Comparison of ENCODE assay signal across 8 mouse cellular contexts in the genomic region with DNA sequence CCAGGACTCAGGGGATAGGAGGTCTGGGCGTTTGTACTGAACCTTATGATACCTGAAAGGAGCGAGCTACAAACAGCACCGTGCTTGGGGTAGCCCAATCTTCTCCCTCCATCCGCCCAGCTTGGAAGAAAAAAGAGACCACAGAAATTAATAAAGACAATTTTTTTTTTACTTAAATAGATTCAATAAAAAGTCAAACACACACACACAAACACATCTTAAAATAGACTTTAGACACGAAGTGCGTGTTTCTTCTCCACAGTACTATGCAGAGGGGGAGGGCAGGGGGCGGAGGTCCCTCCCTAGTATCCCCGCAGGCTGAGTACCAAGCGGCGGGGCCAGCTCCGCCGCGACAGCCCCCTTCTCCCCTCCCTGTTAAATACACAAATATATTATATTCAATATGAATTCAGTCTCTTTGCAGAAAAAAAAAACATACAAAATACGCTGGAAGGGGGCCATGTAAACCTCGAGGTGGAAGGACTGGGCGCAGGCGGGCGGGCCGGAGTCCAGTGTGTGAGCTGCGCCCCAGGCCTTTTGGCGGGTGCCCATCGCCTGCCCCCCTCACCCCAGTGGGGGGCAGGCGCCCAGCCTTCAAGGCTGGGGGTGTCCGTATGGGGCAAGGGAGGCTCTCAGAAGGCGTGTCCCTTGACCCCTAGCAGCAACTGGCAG. TPM values are rescaled to one million over a fixed set of nuclear protein-coding genes. Genes with fewer than 3 reads are reported as not detected.
DNase-seq lines count a peak whose midpoint lies in the region; ATAC-seq lines count a peak whose summit lies in the region.

No protein-coding gene starts in this region.

- H3K27me3 ChIP-seq in heart, embryonic 11.5 days (ENCODE audit: control insufficient read depth, insufficient read depth, low read length), result 0 out of 2 replicates have a peak, but pooled peaks cover 3% of the 10 kb centered on the region
- peaks cover 9% of the 10 kb centered on the region for H3K27me3 ChIP-seq in embryonic facial prominence, embryonic 15.5 days
- H3K27me3 ChIP-seq in liver, embryonic 11.5 days (replicated peaks; ENCODE audit: control insufficient read depth, insufficient read depth, low read length), result no peaks in the 10 kb centered on the region

- WGBS in heart, embryonic 11.5 days (ENCODE audit: insufficient replicate concordance), result 3% methylated on average over 25 of the region's 25 CpGs
- WGBS in embryonic facial prominence, embryonic 15.5 days, result under 1% methylated on average over 25 of the region's 25 CpGs
- WGBS in liver, embryonic 11.5 days, result 2% methylated on average over 25 of the region's 25 CpGs

- intact Hi-C loops in heart, postnatal 36 days (cut with DNase I), result loop anchor here (5.0 kb wide), 2 partner anchors 50 to 315 kb away; partner anchors contain the start of genes Asna1, Ier2 and Trir
- intact Hi-C loops in gastrocnemius, postnatal 14 days (cut with DNase I; ENCODE audit: low total_unique reads), result no loop called here
- intact Hi-C loops in left cerebral cortex, postnatal 10 days (cut with DNase I), result no loop called here

- H3K4me3 ChIP-seq in heart, embryonic 11.5 days (ENCODE audit: low read depth, low read length), result peak overlapping the region; percentile 60
- H3K4me3 ChIP-seq in embryonic facial prominence, embryonic 15.5 days (replicated peaks), result peak overlapping the region; percentile 67
- H3K4me3 ChIP-seq in liver, embryonic 11.5 days (ENCODE audit: low read depth, low read length), result peak overlapping the region; percentile 78

- peaks cover 2% of the 10 kb centered on the region for H3K36me3 ChIP-seq in heart, embryonic 11.5 days (ENCODE audit: control insufficient read depth, insufficient read depth, low read length)
- peaks cover 27% of the 10 kb centered on the region for H3K36me3 ChIP-seq in embryonic facial prominence, embryonic 15.5 days
- H3K36me3 ChIP-seq in liver, embryonic 11.5 days (ENCODE audit: control insufficient read depth, insufficient read depth, low read length), result peaks cover 26% of the 10 kb centered on the region; the same call in 1 of the 2 replicates

- ATAC-seq in heart, embryonic 11.5 days (replicated peaks; ENCODE audit: insufficient number of reproducible peaks, low FRiP score, low TSS enrichment), result no peak
- peak; percentile 0 for ATAC-seq in CD4-positive, CD25-positive, alpha-beta regulatory T cell, adult 4 months
- ATAC-seq in embryonic facial prominence, embryonic 15.5 days (ENCODE audit: insufficient number of reproducible peaks, low FRiP score, low TSS enrichment, low read depth), result no peak
- ATAC-seq in liver, embryonic 11.5 days (replicated peaks; ENCODE audit: low FRiP score), result no peak

- H3K9ac ChIP-seq in heart, embryonic 11.5 days (ENCODE audit: low read depth, low read length), result peak overlapping the region; percentile 78
- H3K9ac ChIP-seq in embryonic facial prominence, embryonic 15.5 days, result peak overlapping the region; percentile 42
- H3K9ac ChIP-seq in liver, embryonic 11.5 days (ENCODE audit: low read depth, low read length), result peak overlapping the region; percentile 86

- peak overlapping the region; percentile 98 for H3K4me2 ChIP-seq in heart, embryonic 11.5 days
- peak overlapping the region; percentile 99 for H3K4me2 ChIP-seq in embryonic facial prominence, embryonic 15.5 days (replicated peaks)
- peak overlapping the region; percentile 99 for H3K4me2 ChIP-seq in liver, embryonic 11.5 days

- H3K27ac ChIP-seq in heart, embryonic 11.5 days (ENCODE audit: low read depth, low read length), result peak overlapping the region; percentile 79
- peak overlapping the region; percentile 87 for H3K27ac ChIP-seq in embryonic facial prominence, embryonic 15.5 days (replicated peaks)
- H3K27ac ChIP-seq in liver, embryonic 11.5 days (ENCODE audit: low read depth, low read length), result peak overlapping the region; percentile 96

- no peak for DNase-seq in heart, postnatal 36 days
- DNase-seq in liver, embryonic 11.5 days (ENCODE audit: low spot score), result peak; percentile 49
- no peak for DNase-seq in ovary, postnatal 10 days (ENCODE audit: low spot score)
- DNase-seq in gastrocnemius, postnatal 14 days, result no peak
- no peak for DNase-seq in left cerebral cortex, postnatal 10 days (ENCODE audit: extremely low spot score in 1 of 2, low spot score in 2 of 2)

- peaks cover 41% of the 10 kb centered on the region for H3K4me1 ChIP-seq in heart, embryonic 11.5 days (ENCODE audit: control insufficient read depth, insufficient read depth, low read length)
- H3K4me1 ChIP-seq in embryonic facial prominence, embryonic 15.5 days, result peaks cover 77% of the 10 kb centered on the region
- H3K4me1 ChIP-seq in liver, embryonic 11.5 days (replicated peaks; ENCODE audit: control insufficient read depth, insufficient read depth, low read length), result peaks cover 63% of the 10 kb centered on the region

- no peaks in the 10 kb centered on the region for H3K9me3 ChIP-seq in heart, embryonic 11.5 days (replicated peaks; ENCODE audit: control insufficient read depth, low read length)
- no peaks in the 10 kb centered on the region for H3K9me3 ChIP-seq in embryonic facial prominence, embryonic 15.5 days (replicated peaks)
- H3K9me3 ChIP-seq in liver, embryonic 11.5 days (ENCODE audit: control insufficient read depth, low read length), result no peaks in the 10 kb centered on the region

RNA-seq across cellular contexts. Expression of gene Junb, which starts 1.6 kb away (rescaled TPM):
- 7.6 and 9.3 TPM in 2 replicates for polyA plus RNA-seq in heart, embryonic 11.5 days (2014; fragmentation: Nextera tagmentation; extraction: Ambion mirVana)
- 10 to 100 TPM; 14.9 to 26.9 TPM for total RNA-seq in heart, postnatal 36 days (2021)
- polyA plus RNA-seq in CD4-positive, CD25-positive, alpha-beta regulatory T cell, adult 4 months (2017; shearing (Covaris generic)), result 10 to 100 TPM; 18.9 to 29.4 TPM
- polyA plus RNA-seq in embryonic facial prominence, embryonic 15.5 days (2015; fragmentation: Nextera tagmentation; extraction: Ambion mirVana), result 38.0 and 40.5 TPM in 2 replicates
- polyA plus RNA-seq in liver, embryonic 11.5 days (2014; fragmentation: Nextera tagmentation; extraction: Ambion mirVana), result 21.1 and 23.2 TPM in 2 replicates
- total RNA-seq in gastrocnemius, postnatal 14 days (2021), result 1 to 10 TPM; 6.2 to 6.3 TPM
- total RNA-seq in left cerebral cortex, postnatal 10 days (2021), result 10 to 100 TPM; 29.9 to 33.0 TPM

RNA-seq across cellular contexts. Expression of gene Rnaseh2a, which starts 7.3 kb away (rescaled TPM):
- polyA plus RNA-seq in heart, embryonic 11.5 days (2014; fragmentation: Nextera tagmentation; extraction: Ambion mirVana), result 95.9 and 106 TPM in 2 replicates
- 10 to 100 TPM; 48.6 to 56.7 TPM for total RNA-seq in heart, postnatal 36 days (2021)
- 100 to 1,000 TPM in 1 of 2 experiments, 10 to 100 TPM in 1; 78.9 to 109 TPM for polyA plus RNA-seq in CD4-positive, CD25-positive, alpha-beta regulatory T cell, adult 4 months (2017; shearing (Covaris generic))
- polyA plus RNA-seq in embryonic facial prominence, embryonic 15.5 days (2015; fragmentation: Nextera tagmentation; extraction: Ambion mirVana), result 94.9 and 99.1 TPM in 2 replicates
- 195 and 197 TPM in 2 replicates for polyA plus RNA-seq in liver, embryonic 11.5 days (2014; fragmentation: Nextera tagmentation; extraction: Ambion mirVana)
- 10 to 100 TPM; 22.6 to 28.4 TPM for total RNA-seq in gastrocnemius, postnatal 14 days (2021)
- 10 to 100 TPM; 41.0 to 44.2 TPM for total RNA-seq in left cerebral cortex, postnatal 10 days (2021)

RNA-seq across cellular contexts. Expression of gene Prdx2, which starts 7.5 kb away (rescaled TPM):
- 862 and 992 TPM in 2 replicates for polyA plus RNA-seq in heart, embryonic 11.5 days (2014; fragmentation: Nextera tagmentation; extraction: Ambion mirVana)
- 100 to 1,000 TPM; 633 to 676 TPM for total RNA-seq in heart, postnatal 36 days (2021)
- polyA plus RNA-seq in CD4-positive, CD25-positive, alpha-beta regulatory T cell, adult 4 months (2017; shearing (Covaris generic)), result 100 to 1,000 TPM; 213 to 298 TPM
- 705 and 717 TPM in 2 replicates for polyA plus RNA-seq in embryonic facial prominence, embryonic 15.5 days (2015; fragmentation: Nextera tagmentation; extraction: Ambion mirVana)
- polyA plus RNA-seq in liver, embryonic 11.5 days (2014; fragmentation: Nextera tagmentation; extraction: Ambion mirVana), result 1,398 and 1,409 TPM in 2 replicates
- total RNA-seq in gastrocnemius, postnatal 14 days (2021), result 100 to 1,000 TPM; 224 to 248 TPM
- total RNA-seq in left cerebral cortex, postnatal 10 days (2021), result 100 to 1,000 TPM; 507 to 518 TPM

RNA-seq across cellular contexts. Expression of gene Gm49661, which starts 7.7 kb away (rescaled TPM):
- polyA plus RNA-seq in heart, embryonic 11.5 days (2014; fragmentation: Nextera tagmentation; extraction: Ambion mirVana), result not detected in 2 replicates
- total RNA-seq in heart, postnatal 36 days (2021), result 1 to 10 TPM in 1 of 2 experiments, not detected in 1; 1.0 TPM
- polyA plus RNA-seq in CD4-positive, CD25-positive, alpha-beta regulatory T cell, adult 4 months (2017; shearing (Covaris generic)), result not detected
- polyA plus RNA-seq in embryonic facial prominence, embryonic 15.5 days (2015; fragmentation: Nextera tagmentation; extraction: Ambion mirVana), result not detected in 2 replicates
- not detected in 2 replicates for polyA plus RNA-seq in liver, embryonic 11.5 days (2014; fragmentation: Nextera tagmentation; extraction: Ambion mirVana)
- not detected for total RNA-seq in gastrocnemius, postnatal 14 days (2021)
- not detected for total RNA-seq in left cerebral cortex, postnatal 10 days (2021)

RNA-seq across cellular contexts. Expression of gene Hook2, which starts 13.5 kb away (rescaled TPM):
- polyA plus RNA-seq in heart, embryonic 11.5 days (2014; fragmentation: Nextera tagmentation; extraction: Ambion mirVana), result 6.7 and 7.1 TPM in 2 replicates
- 1 to 10 TPM; 2.7 to 2.9 TPM for total RNA-seq in heart, postnatal 36 days (2021)
- 1 to 10 TPM; 4.2 to 5.6 TPM for polyA plus RNA-seq in CD4-positive, CD25-positive, alpha-beta regulatory T cell, adult 4 months (2017; shearing (Covaris generic))
- 27.2 and 30.6 TPM in 2 replicates for polyA plus RNA-seq in embryonic facial prominence, embryonic 15.5 days (2015; fragmentation: Nextera tagmentation; extraction: Ambion mirVana)
- 15.5 and 16.7 TPM in 2 replicates for polyA plus RNA-seq in liver, embryonic 11.5 days (2014; fragmentation: Nextera tagmentation; extraction: Ambion mirVana)
- 1 to 10 TPM; 1.4 to 1.5 TPM for total RNA-seq in gastrocnemius, postnatal 14 days (2021)
- total RNA-seq in left cerebral cortex, postnatal 10 days (2021), result 10 to 100 TPM; 13.4 to 13.9 TPM
